Mouse (Mus musculus) gonadal fat pad, adult 2 months (tissue): ENCODE measurements around the gene Aoc1. TPM values are rescaled to one million over a fixed set of nuclear protein-coding genes. Genes with fewer than 3 reads are reported as not detected.
A peak's percentile ranks its signal among the peaks of the same experiment; 100 is the strongest.
"Not testable (repeated sequence)": the region's sequence is repeated elsewhere in the genome, so short reads cannot be mapped to it uniquely, and the experiment has no call there.

Experiments
- DNase-seq: peaks from one replicate; pipeline ENCODE4 v3.0.0-alpha.2; 2012; ENCODE audit warnings: low read depth
- polyA plus RNA-seq: library from polyadenylated mRNA; depleted of rRNA; stranded (reverse); fragments of >200 nt; gene quantifications from 2 replicates; pipeline ENCODE4 v1.2.3, GENCODE M21; 2012

The Aoc1 gene
- polyA plus RNA-seq, 1 experiment, result 2.8 TPM

DNA sequence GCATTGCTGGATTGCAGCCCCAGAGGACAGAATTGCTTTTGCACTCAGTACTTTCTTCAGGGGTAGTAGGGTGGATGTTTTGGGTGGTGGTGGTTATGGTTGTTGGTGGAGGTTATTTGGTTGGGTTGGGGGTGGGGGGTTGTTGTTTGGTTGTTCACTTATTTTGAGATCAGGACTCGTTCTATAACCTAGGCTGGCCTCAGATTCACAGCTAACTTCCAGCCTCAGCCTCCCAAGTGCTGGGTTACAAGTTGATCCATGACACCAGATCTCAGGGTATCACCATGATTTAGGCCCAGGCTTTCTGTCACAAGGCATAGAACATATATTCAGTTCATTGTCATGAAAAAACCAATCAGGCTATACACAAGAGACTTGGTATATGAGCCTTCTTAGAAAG, 11.8 kb upstream of the Aoc1 start:
- no peak for DNase-seq

DNA sequence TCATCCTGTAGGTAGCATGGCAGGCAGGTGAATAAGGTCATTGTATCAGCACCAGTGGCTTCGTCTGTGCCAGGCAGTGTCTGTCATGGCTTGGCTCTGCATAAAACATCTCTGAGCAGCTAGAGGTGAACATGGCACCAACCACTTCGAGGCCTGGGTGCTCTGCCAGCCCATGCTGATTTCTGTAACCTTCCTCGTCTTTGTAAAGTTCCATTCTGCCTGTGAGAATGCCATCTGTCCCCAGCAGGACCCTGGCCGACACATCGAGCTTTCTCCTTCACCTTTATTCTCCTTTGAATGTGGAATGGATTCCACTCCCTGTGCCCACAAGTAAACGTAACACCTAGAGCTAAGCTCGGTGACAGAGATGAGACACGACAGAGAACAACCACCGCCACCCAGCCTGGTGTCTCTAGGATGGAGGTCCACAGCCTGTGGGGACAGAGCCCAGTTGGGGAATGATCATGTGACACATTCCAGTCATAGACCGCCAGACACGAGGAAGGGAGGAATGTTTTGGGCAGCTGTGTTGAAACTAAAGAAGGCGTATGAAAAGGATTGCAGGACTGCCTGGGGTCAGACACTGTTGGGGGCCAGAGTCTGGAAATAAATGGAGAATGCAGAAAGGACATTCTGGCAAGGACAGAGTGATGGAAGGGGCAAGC, 10.9 kb upstream of the Aoc1 start:
- no peak for DNase-seq

DNA sequence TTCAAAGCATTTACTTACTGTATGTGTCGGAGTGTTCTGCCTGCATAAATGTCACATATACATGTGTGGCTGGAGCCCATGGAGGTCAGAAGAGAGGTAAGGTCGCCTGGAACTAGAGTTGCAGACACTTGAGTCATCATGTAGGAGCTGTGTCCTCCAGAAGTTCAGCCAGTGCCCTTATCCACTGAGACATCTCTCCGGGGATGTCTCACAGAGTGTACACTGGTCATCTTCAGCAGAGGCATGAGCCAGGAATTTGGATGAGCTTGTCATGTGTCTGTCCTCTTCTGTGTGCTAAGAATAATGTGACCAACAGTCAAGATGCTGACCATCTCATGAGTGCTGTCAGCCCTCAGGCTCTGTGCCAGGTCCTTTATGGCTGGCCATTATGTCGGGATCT, 9.9 kb upstream of the Aoc1 start:
- DNase-seq, result no peak

DNA sequence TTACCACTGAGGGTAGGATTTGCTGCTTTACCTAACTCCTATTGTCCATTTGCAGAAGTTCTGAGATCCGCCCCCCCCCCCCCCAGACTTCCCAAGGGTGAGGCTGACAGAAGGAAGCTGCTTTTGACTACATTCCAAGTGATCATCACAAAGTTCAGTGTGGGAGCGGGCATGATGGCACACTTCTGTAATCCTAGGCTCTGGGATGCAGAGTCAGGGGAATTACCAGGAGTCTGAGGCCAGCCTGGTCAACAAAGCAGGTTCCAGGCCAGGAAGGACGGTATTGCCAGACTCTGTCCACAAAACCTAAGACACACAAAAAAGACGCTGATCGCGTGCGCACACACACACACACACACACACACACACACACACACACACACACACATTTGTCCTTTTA, 9.2 kb upstream of the Aoc1 start:
- no peak for DNase-seq

DNA sequence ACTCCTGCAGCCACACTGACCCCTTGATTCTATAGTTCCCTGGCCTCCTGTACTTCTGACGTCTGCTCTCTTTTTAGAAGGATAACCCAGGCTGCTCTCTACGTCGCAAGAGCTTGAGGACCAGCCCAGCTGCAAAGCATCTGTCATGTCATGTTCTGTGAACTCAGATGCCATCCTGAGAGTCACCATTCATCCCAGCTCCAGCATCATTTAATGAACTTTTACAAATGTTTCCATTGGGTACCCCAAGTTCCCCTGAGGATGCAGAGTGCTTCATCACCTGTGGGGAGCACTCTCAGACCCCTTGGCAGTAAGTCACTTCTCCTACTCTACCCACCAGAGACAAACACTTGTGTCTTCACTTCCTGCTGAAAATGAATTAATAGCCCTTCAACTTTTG, 8.5 kb upstream of the Aoc1 start:
- no peak for DNase-seq

DNA sequence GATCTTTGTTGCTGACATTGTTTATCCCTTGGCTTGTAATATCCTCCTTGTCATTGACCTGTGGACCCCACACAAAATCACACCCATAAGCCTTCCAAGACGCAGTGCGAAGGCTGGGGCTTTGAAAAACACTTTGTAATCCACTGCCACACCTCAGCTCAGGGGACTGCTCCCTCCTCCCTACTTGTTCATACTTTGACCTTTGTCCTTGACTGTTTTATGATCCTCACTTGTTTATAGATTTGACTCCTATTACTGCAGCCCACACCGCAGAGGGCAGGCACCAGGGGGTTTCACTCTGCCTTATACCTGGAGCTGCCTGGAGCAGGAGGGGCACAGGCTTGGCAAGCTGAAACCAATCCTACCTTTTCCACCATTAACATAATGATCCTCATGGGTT, 8.0 kb upstream of the Aoc1 start:
- no peak for DNase-seq

DNA sequence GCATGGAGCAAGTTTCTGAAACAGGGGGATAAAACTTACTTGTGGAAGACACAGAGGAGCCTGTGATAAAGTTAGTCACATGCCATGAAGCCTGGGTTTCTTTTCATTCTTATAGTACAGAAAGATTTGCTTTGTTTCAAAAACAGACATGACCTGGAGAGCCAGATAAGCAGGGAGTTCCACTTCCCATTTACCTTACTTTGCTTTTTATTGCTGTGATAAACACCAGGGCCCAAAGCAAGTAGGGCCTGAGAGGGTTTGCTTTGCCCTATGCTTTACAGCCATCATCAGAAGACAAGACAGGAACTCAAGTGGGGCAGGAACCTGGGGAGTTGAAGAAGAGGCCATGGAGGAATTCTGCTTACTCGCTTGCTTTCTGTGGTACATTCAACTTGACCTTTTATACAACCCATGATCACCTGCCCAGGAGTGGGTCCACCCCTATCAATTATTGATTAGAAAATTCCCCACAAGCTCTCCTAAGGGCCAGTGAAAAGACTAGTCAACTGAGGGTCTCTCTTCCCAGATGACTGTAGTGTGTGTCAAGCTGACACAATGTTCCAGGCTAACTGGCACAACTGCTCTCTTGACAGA, 7.4 kb upstream of the Aoc1 start:
- no peak for DNase-seq

DNA sequence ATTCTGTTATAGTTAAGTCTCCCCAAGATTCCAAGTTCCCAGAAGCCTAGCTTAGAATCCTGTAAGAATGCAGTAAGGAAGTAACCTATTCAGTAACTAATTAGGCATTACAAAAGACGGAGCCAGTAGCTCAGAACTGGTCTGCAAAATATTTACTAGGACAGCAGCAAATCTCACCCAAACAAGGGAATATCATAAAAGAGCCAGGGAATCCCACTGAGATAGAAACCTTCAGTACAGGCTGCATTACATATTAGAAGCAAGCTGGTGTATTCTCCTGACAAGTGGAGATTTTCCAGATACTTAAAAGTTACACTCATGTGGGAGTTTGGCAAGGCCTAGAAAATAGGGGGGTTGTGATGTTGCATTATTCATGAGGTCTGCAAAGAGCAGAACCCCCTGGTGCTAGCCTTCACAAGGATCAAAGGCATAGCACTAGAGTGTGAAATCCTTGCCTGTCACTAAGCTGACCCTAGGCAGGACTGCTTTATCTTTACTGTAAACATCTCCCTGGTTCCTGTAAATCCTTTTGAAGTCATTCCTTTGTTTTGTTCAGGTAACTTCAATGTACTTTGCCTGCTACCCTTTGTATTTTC, 6.2 kb upstream of the Aoc1 start:
- not testable (repeated sequence) for DNase-seq

DNA sequence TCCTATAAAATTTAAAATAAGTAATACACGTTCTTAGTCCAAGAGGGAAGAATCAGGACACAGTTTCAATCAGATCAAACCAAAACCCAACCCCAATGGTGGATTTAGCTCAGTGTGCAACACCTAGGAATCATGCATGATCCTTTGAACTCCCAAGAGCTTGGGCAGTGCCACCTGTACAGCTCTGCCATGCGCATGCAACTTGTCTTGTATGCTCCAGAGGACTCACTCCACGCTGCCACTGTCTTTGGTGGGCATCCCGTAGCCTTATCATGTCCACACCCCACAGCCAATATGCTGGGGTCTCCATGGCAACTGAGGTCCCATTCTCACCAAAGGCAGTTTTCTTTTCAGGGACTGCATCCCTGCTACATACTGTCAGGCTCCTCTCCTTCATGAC, 5.5 kb upstream of the Aoc1 start:
- no peak for DNase-seq

DNA sequence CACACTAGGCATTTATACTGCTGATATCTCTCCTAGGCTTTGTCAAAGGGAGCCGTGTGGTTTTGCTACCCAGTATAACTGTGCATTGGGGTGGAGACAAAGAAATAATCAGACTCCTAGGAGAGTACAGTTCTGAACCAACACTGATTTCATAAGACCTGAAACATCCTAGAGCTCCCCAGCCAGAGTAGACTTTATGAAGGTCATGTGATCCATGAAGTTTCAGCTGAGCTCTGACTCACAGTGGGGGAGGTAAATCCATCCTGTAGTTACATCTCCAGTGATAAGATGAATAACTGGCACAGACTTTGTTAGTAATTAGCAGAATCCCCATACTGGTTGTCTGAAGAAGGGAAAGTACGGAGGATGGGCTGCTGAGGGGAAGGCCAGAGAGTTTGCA, 2.9 kb upstream of the Aoc1 start:
- DNase-seq, result no peak

DNA sequence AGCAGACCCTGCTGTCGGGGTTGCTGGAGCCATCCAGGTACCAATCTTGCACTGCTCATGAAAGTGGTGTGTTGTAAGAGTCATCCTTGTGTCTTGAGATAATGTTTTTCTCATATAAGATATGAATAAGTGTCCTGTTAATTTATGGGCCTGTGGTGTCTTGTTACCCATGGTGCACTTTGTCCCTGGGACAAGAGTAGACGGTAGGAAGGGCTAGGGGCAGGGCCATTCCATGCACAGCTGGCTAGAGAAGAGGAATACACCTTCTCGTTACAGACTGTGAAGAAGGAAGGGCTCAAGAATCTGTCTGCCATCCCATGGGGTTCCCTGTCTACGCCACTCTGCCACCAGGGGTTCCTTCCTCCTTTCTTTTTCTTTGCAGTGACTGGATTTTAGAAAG, 1.9 kb downstream of the Aoc1 start:
- DNase-seq, result no peak

DNA sequence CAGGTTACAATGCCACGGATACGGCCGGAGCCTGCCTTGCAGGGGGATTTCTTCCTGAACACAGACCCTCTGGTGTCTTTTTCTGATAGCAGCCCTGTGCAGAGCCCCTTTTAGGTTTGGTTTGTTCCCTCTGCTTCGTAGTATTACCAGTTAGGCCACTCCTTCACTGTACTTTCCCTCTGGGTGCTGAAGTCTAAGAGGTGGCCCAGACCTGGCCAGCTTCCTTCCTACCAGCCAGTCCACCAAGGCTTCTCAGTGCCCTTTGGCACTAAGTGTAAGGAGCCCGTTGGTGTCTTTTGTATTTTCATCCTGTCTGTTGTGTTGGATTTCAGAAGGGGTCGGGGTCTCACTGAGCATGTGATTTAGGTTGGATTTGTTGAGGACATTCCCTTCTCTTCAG, 2.8 kb downstream of the Aoc1 start:
- DNase-seq, result no peak

DNA sequence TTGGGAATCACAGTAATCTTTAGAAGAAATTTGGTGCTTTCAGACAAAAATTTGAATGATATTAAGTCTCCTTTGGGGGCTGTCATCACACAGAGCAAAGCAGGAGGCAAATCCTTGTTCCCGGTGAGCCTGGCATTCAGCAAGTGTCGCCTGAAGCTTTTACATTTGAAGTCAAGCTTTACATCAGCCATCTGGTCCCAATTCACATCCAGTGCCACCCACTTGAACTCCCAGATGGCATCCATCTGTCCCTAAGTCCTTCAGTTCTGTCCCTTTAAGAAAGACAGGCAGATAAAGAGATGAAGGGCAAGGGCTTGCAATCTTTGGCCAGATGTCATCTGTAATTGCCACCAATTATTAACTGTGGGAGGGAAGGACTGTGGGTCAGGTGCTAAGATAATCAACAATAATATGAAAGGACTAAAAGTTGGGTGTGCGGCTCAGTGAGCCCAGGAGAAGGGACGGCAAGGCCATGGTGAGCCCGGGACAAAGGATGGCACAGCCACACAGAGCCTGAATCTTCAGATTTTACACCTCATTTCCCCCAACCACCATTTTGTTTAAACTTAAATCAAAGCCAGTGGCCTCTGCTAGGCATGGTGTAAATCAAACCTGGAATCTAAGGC, 3.9 kb downstream of the Aoc1 start:
- DNase-seq, result no peak

DNA sequence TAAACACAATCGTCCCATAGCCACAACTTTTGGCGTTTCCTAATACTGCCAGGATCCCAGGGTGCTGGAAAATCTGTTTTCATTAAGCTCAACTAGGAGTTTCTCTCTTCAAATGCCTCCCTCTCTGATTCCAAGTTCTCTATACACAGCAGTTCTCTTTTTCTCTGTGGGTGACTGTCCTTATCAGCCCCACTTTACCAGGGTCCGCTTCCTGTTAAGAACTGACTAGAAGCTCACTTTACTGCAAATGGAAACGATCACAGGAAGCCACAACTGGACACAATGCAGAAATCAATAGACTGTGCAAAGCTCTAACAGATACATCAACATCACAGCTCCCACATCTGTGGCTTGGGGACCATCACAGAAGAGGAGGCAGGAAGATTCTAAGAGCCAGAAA, 21.5 kb downstream of the Aoc1 start:
- DNase-seq, result no peak

DNA sequence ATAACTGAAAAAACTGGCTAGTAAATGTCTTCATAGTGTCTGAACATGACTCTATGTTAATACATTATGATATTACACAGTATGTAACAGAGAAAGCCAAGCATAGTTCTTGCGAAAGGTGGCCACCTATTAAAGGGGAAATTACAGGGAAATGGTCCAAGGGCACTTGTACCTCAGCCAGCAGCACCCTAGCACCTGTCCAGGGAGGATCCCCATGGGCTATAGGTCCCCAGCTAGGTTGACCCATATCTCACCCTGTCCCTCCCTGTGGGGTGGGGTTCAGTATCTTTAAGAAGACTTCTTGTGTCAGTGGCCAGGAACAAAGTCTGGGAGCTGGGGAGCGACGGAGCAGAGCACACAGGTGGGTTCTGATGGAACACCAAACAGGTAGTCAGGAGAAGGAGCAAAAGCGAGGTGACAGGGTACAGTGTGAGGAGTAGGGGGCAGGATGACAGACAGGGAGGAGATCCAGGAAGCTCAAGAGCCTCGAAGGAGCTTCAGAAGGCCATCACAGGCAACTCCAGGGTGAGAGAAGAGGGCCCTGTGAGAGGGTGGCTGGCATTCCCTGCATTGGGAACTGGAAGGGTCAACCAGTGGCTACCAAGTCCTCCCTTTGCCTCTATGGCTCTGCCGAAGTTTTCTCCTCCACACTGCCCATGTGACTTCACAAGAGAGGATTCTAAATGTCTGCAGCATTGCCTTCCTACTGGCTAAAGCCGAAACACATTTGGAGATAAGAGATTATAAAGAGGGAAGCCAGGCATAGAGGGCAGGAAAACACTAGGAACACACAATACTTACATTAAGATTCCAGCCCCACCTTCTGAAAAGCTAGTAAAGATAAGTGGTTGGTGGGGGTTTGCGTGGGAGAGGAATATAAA, 22.5 kb downstream of the Aoc1 start:
- DNase-seq, result no peak

DNA sequence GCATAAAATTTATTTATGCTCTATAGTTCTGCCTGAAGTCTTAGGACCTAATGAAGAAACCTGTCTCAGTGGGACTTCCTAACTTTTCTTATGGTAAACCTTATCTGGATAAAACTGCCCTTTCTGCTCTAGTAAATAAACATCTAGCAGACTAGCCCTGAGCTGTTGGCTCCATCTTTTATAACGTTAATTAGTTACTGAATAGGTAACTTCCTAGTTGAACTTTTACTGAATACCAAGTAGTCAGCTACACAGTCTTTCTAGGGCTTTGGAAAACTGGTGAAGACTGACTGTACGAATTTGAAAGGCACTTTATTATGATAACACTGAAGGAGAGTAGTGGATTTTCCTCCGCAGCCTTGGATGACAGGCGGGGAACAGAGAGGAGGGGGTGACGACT, 23.2 kb downstream of the Aoc1 start:
- no peak for DNase-seq

DNA sequence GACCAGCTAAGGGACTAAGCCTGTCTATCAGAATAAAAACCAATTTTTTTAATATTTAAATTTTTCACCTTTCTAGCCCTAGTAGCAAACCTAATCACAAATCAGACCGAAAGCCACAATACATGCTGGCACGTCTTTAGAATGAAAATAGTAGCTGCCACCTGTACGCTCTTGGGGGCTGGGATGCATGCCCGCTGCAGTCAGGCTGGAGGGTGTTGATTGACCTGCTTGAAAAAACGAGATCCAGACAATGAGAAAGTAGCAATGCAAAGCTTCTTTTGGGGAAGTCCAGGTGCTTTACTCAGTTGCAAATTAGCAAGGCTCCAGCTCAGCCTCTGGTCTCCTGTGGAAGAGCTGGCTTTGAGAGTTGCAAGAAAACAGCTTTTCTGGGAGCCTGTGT, 24.3 kb downstream of the Aoc1 start:
- no peak for DNase-seq

DNA sequence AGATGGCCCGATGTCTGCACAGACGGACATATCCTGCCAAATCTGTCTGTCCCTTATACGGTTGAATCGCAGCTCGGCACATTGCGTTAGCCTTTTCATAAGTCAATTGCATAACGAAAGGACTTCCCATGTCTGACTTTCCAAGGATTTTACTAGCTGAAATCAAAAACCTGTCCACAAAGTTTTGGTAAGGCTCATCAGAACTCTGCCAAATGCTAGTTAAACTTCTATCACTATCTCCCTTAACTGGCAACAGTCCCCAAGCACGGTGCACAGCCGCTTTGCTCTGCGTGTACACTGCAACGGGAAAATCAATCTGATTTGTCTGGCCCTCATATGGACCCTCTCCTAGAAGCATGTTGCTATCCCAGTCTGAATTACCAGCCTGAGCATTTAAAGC, 28.6 kb downstream of the Aoc1 start:
- DNase-seq, result not testable (repeated sequence)

DNA sequence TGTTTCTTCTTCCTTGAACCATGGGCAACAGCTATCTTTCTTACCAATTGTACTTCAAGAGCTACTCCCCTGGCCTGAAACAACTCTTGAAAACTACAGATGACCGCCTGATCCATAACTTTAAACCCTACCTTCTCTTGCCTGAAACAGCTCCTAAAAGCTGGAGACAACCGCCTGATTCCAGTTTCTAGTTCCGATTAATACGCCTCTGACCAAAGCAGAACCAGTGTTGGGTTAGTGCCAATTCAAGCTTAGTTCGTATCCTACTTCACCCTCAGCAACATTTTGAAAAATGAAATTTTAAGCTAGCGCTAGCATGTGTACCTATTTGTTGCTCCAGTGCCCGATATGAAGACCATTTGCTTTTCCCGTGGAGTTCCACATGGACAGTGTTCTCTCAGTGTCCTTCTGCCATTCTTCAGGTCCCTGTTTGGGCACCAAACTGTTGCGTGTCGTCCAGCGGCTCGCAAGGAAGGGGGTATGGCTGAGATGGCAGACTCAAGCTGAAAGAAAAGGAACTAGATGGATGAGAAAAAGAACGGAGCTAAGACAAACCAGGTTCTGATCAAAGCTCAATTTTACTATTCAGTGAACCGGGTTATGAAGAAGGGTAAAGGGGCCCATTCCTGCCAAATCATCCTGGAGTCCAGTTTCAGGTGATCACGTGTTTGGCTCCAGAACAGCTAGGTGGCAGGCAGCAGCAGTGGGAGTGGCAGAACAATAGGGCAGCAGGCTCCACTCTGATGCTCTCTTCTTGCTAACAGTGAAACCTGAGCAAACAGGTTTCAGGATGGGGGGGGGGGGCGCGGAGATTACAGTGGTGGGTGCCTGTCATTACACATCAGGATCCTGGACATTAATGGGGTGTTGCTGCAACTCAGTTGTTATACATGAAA, 30.1 kb downstream of the Aoc1 start:
- DNase-seq, result no peak

DNA sequence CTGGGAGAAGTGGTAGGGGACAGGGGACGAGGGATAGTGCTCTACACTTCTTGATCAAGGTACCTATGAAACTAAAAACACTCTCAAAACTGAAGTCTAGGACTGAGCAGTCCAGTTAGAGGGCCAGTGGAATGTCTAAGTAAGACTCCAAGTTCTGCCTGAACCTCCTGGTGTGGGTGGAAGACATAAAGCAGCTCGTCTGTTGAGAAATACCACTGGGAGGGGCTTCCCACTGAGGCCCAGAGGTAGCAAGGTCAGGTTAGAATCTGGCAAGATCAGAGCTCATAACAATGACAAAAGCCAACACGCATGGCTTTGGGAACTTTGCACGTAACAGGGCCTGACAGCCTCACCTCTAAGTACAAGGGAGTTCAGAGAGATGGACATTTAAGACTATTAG, 30.7 kb downstream of the Aoc1 start:
- peak; percentile 40 for DNase-seq

DNA sequence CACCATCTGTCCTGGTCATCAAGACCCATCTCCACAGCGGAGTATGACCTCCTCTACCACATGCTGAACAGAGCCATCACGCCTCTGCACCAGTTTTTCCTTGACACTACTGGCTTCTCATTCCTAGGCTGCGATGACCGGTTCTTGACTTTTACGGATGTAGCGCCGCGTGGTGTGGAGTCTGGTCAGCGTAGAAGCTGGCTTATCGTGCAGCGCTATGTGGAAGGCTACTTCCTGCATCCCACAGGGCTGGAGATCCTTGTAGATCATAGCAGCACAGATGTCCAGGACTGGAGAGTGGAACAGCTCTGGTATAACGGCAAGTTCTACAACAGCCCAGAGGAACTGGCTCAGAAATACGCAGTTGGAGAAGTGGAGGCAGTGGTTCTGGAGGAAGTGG, 32.9 kb downstream of the Aoc1 start:
- no peak for DNase-seq
